Comparison of ENCODE assay signal across 8 mouse cellular contexts in the genomic region with DNA sequence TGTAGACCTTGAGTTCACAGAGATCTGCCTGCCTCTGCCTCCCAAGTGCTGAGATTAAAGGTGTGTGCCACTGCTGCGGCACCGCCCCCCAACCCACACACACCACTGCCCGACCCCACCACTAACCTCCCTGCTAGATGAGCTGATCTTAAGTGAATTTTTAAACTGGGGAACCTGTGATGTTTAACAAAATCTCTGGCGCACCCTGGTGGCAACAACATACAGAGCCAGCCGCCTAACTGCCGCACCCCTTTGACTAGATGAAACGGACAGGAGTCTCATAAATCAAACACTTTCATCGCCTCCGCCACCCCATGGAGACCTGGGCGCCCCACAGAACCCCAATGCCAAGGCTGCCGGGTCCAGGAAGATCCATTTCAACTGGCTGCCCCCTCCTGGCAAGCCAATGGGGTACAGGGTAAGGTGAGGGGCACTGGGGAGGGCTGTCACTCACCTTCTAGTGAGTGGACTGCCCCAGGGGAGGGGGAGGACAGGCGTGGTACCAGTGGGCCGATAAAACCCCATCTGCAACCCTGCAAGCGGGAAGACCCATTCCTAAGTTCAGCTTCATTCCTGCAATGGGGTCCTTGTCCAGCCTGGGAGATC. TPM values are rescaled to one million over a fixed set of nuclear protein-coding genes. Genes with fewer than 3 reads are reported as not detected.
DNase-seq lines count a peak whose midpoint lies in the region; ATAC-seq lines count a peak whose summit lies in the region.

No protein-coding gene starts in this region.

- ATAC-seq in common myeloid progenitor, adult 5-6 weeks (replicated peaks; ENCODE audit: low read depth, poor library complexity, severe bottlenecking): peak; percentile 45
- no peak for ATAC-seq in inflammation-experienced regulatory T-cells, adult 6 months

- peak; percentile 77 for DNase-seq in CD4-positive helper T cell, adult 2 months (ENCODE audit: low read depth, low spot score)
- peak; percentile 38 for DNase-seq in NIH3T3 (ENCODE audit: low read depth)
- DNase-seq in heart, adult 8-10 months (ENCODE audit: low spot score): peak; percentile 67
- peak; percentile 81 to 92 for DNase-seq in kidney, postnatal 36 days
- peak; percentile 72 to 75 for DNase-seq in lung, adult 18-20 months
- peak; percentile 70 for DNase-seq in ovary, postnatal 36 days (ENCODE audit: low spot score)

RNA-seq across cellular contexts. Expression of a gene that starts 12.9 kb away (rescaled TPM):
- 34.6 and 43.6 TPM in 2 replicates for total RNA-seq in common myeloid progenitor, adult 5-6 weeks (2017)
- total RNA-seq in heart, adult 8-10 months (2022): 10 to 100 TPM; 12.5 to 16.0 (median 15.0) TPM
- polyA plus RNA-seq in inflammation-experienced regulatory T-cells, adult 6 months (2017; shearing (Covaris generic)): 10 to 100 TPM; 14.4 to 20.1 (median 15.9) TPM

RNA-seq across cellular contexts. Expression of a gene that starts 25.1 kb away (rescaled TPM):
- total RNA-seq in common myeloid progenitor, adult 5-6 weeks (2017): 0.29 and 5.1 TPM in 2 replicates
- 1 to 10 TPM; 2.3 to 3.1 (median 3.0) TPM for total RNA-seq in heart, adult 8-10 months (2022)
- polyA plus RNA-seq in inflammation-experienced regulatory T-cells, adult 6 months (2017; shearing (Covaris generic)): not detected

RNA-seq across cellular contexts. Expression of a gene that starts 28.1 kb away (rescaled TPM):
- total RNA-seq in common myeloid progenitor, adult 5-6 weeks (2017): 867 and 869 TPM in 2 replicates
- 100 to 1,000 TPM in 3 of 4 experiments, 10 to 100 TPM in 1; 92.7 to 141 (median 123) TPM for total RNA-seq in heart, adult 8-10 months (2022)
- 1,000 to 10,000 TPM; 1,545 to 2,086 (median 2,075) TPM for polyA plus RNA-seq in inflammation-experienced regulatory T-cells, adult 6 months (2017; shearing (Covaris generic))

RNA-seq across cellular contexts. Expression of a gene that starts 30.5 kb away (rescaled TPM):
- total RNA-seq in common myeloid progenitor, adult 5-6 weeks (2017): 15.8 and 28.5 TPM in 2 replicates
- 1 to 10 TPM; 7.2 to 9.4 (median 7.8) TPM for total RNA-seq in heart, adult 8-10 months (2022)
- polyA plus RNA-seq in inflammation-experienced regulatory T-cells, adult 6 months (2017; shearing (Covaris generic)): 10 to 100 TPM; 10.1 to 14.6 (median 12.7) TPM
